Mouse (Mus musculus): ENCODE results near the gene Cmtm1.

DNA sequence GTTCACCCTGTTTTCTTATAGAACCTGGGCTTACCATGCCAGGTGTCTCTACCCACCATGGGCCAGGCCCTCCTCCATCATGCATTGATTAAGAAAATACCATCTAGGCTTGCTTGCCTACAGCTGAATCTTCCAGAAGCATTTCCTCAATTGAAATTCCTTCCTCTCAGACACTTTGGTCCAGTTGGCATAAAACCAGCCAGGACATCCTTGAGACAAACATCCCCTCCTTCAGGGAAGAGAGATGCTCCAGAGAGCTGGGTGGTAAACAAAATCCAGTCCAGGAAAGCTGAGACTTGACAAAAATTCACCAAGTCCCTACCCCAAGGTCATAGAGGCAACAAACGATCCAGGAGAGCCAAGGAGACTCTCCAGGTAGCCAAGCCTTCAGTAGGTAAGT, 24.3 kb upstream of the Cmtm1 start:
- TF ChIP-seq CTCF (IDR thresholded peaks at IDR 0.05; ENCODE audit: control insufficient read depth, insufficient read depth, insufficient replicate concordance, low read depth, low read length): no peak
- TF ChIP-seq POLR2A (IDR thresholded peaks at IDR 0.05; ENCODE audit: control insufficient read depth, low read depth, low read length): no peak
